14 mouse cellular contexts compared by ENCODE assay signal in genomic region chr19:5835054-5835921, GRCm38 (mm10). TPM values are rescaled to one million over a fixed set of nuclear protein-coding genes. Genes with fewer than 3 reads are reported as not detected.
DNase-seq lines count a peak whose midpoint lies in the region; ATAC-seq and TF ChIP-seq lines count a peak whose summit lies in the region.
"Had no signal": no experiment of that assay in that cellular context is flagged by ENCODE, and none has a peak within 500 bp of the region (broad histone marks: within the 10 kb centered on the region; RNA-seq: fewer than 3 reads in every experiment).

No protein-coding gene starts in this region.

- no peak for TF ChIP-seq CTCF in intestine, postnatal 0 days (IDR thresholded peaks at IDR 0.05; ENCODE audit: low read depth)
- no peak for TF ChIP-seq CTCF in lung, adult 2 months (IDR thresholded peaks at IDR 0.05; ENCODE audit: insufficient read depth, low read length)

- 0 out of 2 replicates have a peak overlapping the region, but pooled peaks have one; percentile 13 for H3K9ac ChIP-seq in intestine, embryonic 16.5 days (ENCODE audit: low read depth, low read length)
- no peak overlapping the region for H3K9ac ChIP-seq in intestine, postnatal 0 days (ENCODE audit: low read depth, low read length)
- H3K9ac ChIP-seq: forebrain, embryonic 13.5 days; liver, embryonic 15.5 days had no signal

- intact Hi-C loops in left cerebral cortex, postnatal 25 days (cut with DNase I): no loop called here

- H3K27ac ChIP-seq in intestine, embryonic 16.5 days (ENCODE audit: low read length): no peak overlapping the region
- H3K27ac ChIP-seq in intestine, postnatal 0 days (ENCODE audit: low read depth, low read length): no peak overlapping the region
- H3K27ac ChIP-seq: forebrain, embryonic 13.5 days; hindbrain, postnatal 0 days had no signal

- no peak overlapping the region for H3K4me3 ChIP-seq in intestine, embryonic 16.5 days (ENCODE audit: low read length)
- no peak overlapping the region for H3K4me3 ChIP-seq in intestine, postnatal 0 days (ENCODE audit: low read depth, low read length)
- H3K4me3 ChIP-seq in lung, adult 2 months (replicated peaks; ENCODE audit: extremely low read depth, low read depth, low read length): no peak overlapping the region
- H3K4me3 ChIP-seq: forebrain, embryonic 13.5 days; liver, embryonic 15.5 days had no signal

- no peaks in the 10 kb centered on the region for H3K9me3 ChIP-seq in intestine, embryonic 16.5 days (ENCODE audit: control insufficient read depth, low read length)
- H3K9me3 ChIP-seq in intestine, postnatal 0 days (ENCODE audit: control insufficient read depth): no peaks in the 10 kb centered on the region
- H3K9me3 ChIP-seq: forebrain, embryonic 13.5 days; liver, embryonic 15.5 days had no signal

- ATAC-seq in intestine, embryonic 16.5 days: no peak
- no peak for ATAC-seq in intestine, postnatal 0 days
- ATAC-seq: forebrain, embryonic 13.5 days; hindbrain, postnatal 0 days had no signal

- WGBS in intestine, embryonic 16.5 days: 89% methylated on average over 10 of the region's 10 CpGs
- WGBS in intestine, postnatal 0 days: 86% methylated on average over 10 of the region's 10 CpGs
- WGBS in lung, adult 2 months: 73% methylated on average over 10 of the region's 10 CpGs

- no peaks in the 10 kb centered on the region for H3K27me3 ChIP-seq in intestine, embryonic 16.5 days (replicated peaks; ENCODE audit: control insufficient read depth, insufficient read depth, low read length)
- H3K27me3 ChIP-seq in intestine, postnatal 0 days (replicated peaks; ENCODE audit: control insufficient read depth, insufficient read depth, low read length): no peaks in the 10 kb centered on the region
- no peaks in the 10 kb centered on the region for H3K27me3 ChIP-seq in splenic B cell, adult 2 months (ENCODE audit: control insufficient read depth, insufficient read depth, low read length, poor library complexity, severe bottlenecking)
- H3K27me3 ChIP-seq: forebrain, embryonic 13.5 days; liver, embryonic 15.5 days had no signal

- no peak overlapping the region for H3K4me2 ChIP-seq in intestine, embryonic 16.5 days (ENCODE audit: low read depth, low read length)
- no peak overlapping the region for H3K4me2 ChIP-seq in intestine, postnatal 0 days (replicated peaks; ENCODE audit: low read depth)
- H3K4me2 ChIP-seq: forebrain, embryonic 13.5 days; liver, embryonic 15.5 days had no signal

- H3K4me1 ChIP-seq in intestine, embryonic 16.5 days (ENCODE audit: control insufficient read depth, insufficient read depth, low read length): peaks cover 12% of the 10 kb centered on the region
- peaks cover 7% of the 10 kb centered on the region; the same call in 1 of the 2 replicates for H3K4me1 ChIP-seq in intestine, postnatal 0 days (replicated peaks; ENCODE audit: control insufficient read depth, insufficient read depth, low read length)
- H3K4me1 ChIP-seq in lung, adult 2 months (ENCODE audit: control insufficient read depth, insufficient read depth, low read length): peaks cover 27% of the 10 kb centered on the region
- H3K4me1 ChIP-seq: forebrain, embryonic 13.5 days had no signal

- H3K36me3 ChIP-seq in intestine, embryonic 16.5 days (ENCODE audit: control insufficient read depth, insufficient read depth, low read length): no peaks in the 10 kb centered on the region
- peaks cover 5% of the 10 kb centered on the region; the same call in 1 of the 2 replicates for H3K36me3 ChIP-seq in intestine, postnatal 0 days (ENCODE audit: control insufficient read depth, insufficient read depth)
- no peaks in the 10 kb centered on the region; the same call in 1 of the 2 replicates for H3K36me3 ChIP-seq in splenic B cell, adult 2 months (ENCODE audit: control insufficient read depth, insufficient read depth, low read length, poor library complexity, severe bottlenecking)
- H3K36me3 ChIP-seq: liver, embryonic 15.5 days had no signal

- peak; percentile 41 for DNase-seq in lung, adult 2 months
- no peak for DNase-seq in lung, postnatal 10 days
- DNase-seq in adrenal gland, adult 8-10 months: peak; percentile 10
- DNase-seq in splenic B cell, adult 2 months (ENCODE audit: low read depth, low spot score): peak; percentile 35
- no peak for DNase-seq in layer of hippocampus, adult 8-10 months (ENCODE audit: low spot score in 2 of 2)
- no peak for DNase-seq in left cerebral cortex, postnatal 25 days (ENCODE audit: low spot score in 2 of 2)
- DNase-seq: cerebellum, adult 11-12 months; right cerebral cortex, adult 18-20 months; thymus, adult 2 months had no signal

- TF ChIP-seq POLR2A in lung, adult 2 months (IDR thresholded peaks at IDR 0.05; ENCODE audit: borderline replicate concordance, extremely low read depth, low read depth, low read length): peak; percentile 43; the same call in 1 of the 2 replicates

RNA-seq across cellular contexts. Expression of gene Frmd8, which starts 39.8 kb away (rescaled TPM):
- polyA plus RNA-seq in intestine, embryonic 16.5 days (2015; fragmentation: Nextera tagmentation; extraction: Ambion mirVana): 31.1 and 31.7 TPM in 2 replicates
- polyA plus RNA-seq in intestine, postnatal 0 days (2015; fragmentation: Nextera tagmentation; extraction: Ambion mirVana): 21.7 and 24.0 TPM in 2 replicates
- polyA plus RNA-seq in lung, adult 2 months (2012; rRNA removed): 32.1 and 37.8 TPM in 2 replicates
- 10 to 100 TPM; 47.6 to 55.2 (median 53.4) TPM for total RNA-seq in adrenal gland, adult 8-10 months (2022)
- 10 to 100 TPM; 10.4 to 20.8 (median 16.3) TPM for total RNA-seq in layer of hippocampus, adult 8-10 months (2022)
- total RNA-seq in left cerebral cortex, postnatal 25 days (2021): 10 to 100 TPM in 1 of 2 experiments, 1 to 10 TPM in 1; 9.5 to 14.6 TPM

RNA-seq across cellular contexts. Expression of gene Slc25a45, which starts 42.3 kb away (rescaled TPM):
- 3.4 and 4.1 TPM in 2 replicates for polyA plus RNA-seq in intestine, embryonic 16.5 days (2015; fragmentation: Nextera tagmentation; extraction: Ambion mirVana)
- 3.8 and 4.0 TPM in 2 replicates for polyA plus RNA-seq in intestine, postnatal 0 days (2015; fragmentation: Nextera tagmentation; extraction: Ambion mirVana)
- polyA plus RNA-seq in lung, adult 2 months (2012; rRNA removed): 24.5 and 26.0 TPM in 2 replicates
- total RNA-seq in adrenal gland, adult 8-10 months (2022): 10 to 100 TPM; 12.8 to 21.7 (median 17.5) TPM
- total RNA-seq in layer of hippocampus, adult 8-10 months (2022): 1 to 10 TPM; 3.1 to 7.1 (median 4.5) TPM
- 1 to 10 TPM; 2.5 to 3.0 TPM for total RNA-seq in left cerebral cortex, postnatal 25 days (2021)

RNA-seq across cellular contexts. Expression of gene Tigd3, which starts 58.7 kb away (rescaled TPM):
- 1.5 and 1.7 TPM in 2 replicates for polyA plus RNA-seq in intestine, embryonic 16.5 days (2015; fragmentation: Nextera tagmentation; extraction: Ambion mirVana)
- 1.0 and 1.2 TPM in 2 replicates for polyA plus RNA-seq in intestine, postnatal 0 days (2015; fragmentation: Nextera tagmentation; extraction: Ambion mirVana)
- 1.1 and 1.2 TPM in 2 replicates for polyA plus RNA-seq in lung, adult 2 months (2012; rRNA removed)
- total RNA-seq in adrenal gland, adult 8-10 months (2022): 1 to 10 TPM in 3 of 4 experiments, under 1 TPM in 1; 0.93 to 3.5 (median 1.6) TPM
- total RNA-seq in layer of hippocampus, adult 8-10 months (2022): 1 to 10 TPM; 2.2 to 3.5 (median 2.9) TPM
- 1 to 10 TPM; 4.5 to 5.5 TPM for total RNA-seq in left cerebral cortex, postnatal 25 days (2021)

Comparison
In these comparisons a context has a peak if more than half of its experiments do, and no peak if none do; other contexts are left out.
1. DNase-seq: peak in lung, adult 2 months (single experiment), adrenal gland, adult 8-10 months (single experiment) and splenic B cell, adult 2 months (single experiment); none in lung, postnatal 10 days (single experiment), layer of hippocampus, adult 8-10 months (0 of 2) and left cerebral cortex, postnatal 25 days (0 of 2).